Mouse (Mus musculus) bone marrow macrophage, adult 2 months (primary cell): Measurements from ENCODE around the gene AB124611. TPM values are rescaled to one million over a fixed set of nuclear protein-coding genes. Genes with fewer than 3 reads are reported as not detected.
A peak's percentile ranks its signal among the peaks of the same experiment; 100 is the strongest.
"Not testable (repeated sequence)": the region's sequence is repeated elsewhere in the genome, so short reads cannot be mapped to it uniquely, and the experiment has no call there.

ENCODE experiments used
- H3K27ac ChIP-seq: 2 replicates; pipeline ENCODE4 v1.5.1; 2012; ENCODE audit warnings: low read depth, low read length; ENCODE audit not compliant: insufficient read depth
- H3K4me1 ChIP-seq: 2 replicates; pipeline ENCODE4 v1.6.1; 2012; ENCODE audit warnings: low read length; ENCODE audit not compliant: control insufficient read depth, insufficient read depth
- H3K4me3 ChIP-seq: 2 replicates; pipeline ENCODE4 v1.5.1; 2012; ENCODE audit warnings: mild to moderate bottlenecking, low read length, moderate library complexity; ENCODE audit not compliant: insufficient read depth
- CTCF ChIP-seq: IDR thresholded peaks from 2 replicates; pipeline ENCODE4 v1.5.1; 2012; ENCODE audit warnings: low read depth, mild to moderate bottlenecking, low read length, moderate library complexity
- POLR2A ChIP-seq: IDR thresholded peaks from 2 replicates; pipeline ENCODE4 v1.6.1; 2012; ENCODE audit warnings: mild to moderate bottlenecking, low read depth, low read length, borderline replicate concordance
- polyA plus RNA-seq: library from polyadenylated mRNA; stranded (reverse); fragments of >200 nt; gene quantifications from 2 replicates; pipeline ENCODE4 v1.2.4, GENCODE M21; 2012; ENCODE audit not compliant: missing spikeins, insufficient read depth, insufficient read length

The AB124611 gene
- polyA plus RNA-seq, 1 experiment, result 156 TPM

DNA sequence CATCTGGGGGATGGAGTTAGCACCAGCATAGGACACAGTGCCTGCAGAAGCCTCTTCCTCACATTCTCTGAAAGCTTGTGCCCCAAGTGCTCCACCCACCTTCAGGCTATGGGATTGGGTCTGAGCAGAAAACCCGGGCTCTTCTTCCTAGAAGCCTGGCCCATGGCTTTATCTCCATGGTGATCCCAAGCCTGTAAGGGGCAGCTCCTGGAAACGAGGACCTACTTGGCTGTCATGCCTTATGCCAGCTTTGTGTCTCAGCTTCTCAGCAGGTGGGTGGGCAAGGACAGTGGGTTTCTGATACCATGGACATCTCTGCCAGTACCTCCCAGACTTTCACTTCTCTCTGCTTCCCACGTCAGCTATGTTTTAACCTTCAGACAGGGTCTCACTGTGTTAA lies 52.2 kb downstream of the AB124611 start:
- Histone ChIP-seq H3K27ac (no peak overlapping the region), H3K4me1 (no peaks in the 10 kb centered on the region), H3K4me3 (no peak overlapping the region)
- no peak for TF ChIP-seq POLR2A
- TF ChIP-seq CTCF, result no peak

DNA sequence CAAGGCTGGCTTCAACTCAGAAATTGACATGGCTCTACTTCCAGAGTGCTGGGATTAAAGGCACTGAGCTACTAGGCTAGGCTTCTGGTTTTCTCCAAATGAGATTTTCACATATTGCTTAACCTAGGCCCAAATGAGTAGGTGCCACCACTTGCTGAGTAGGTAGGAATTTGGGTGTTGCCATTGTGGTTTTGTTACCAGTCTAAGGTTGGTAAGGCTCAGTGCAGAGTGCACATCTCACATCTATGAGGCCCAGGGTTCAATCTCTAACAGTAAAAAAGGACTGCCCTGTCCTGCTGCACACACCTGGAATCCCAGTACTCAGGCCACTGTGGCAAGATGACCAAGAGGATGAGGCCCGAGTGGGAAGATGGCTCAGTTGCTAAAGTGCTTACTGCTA lies 59.4 kb downstream of the AB124611 start:
- Histone ChIP-seq H3K4me1 (no peaks in the 10 kb centered on the region), H3K4me3 (no peak overlapping the region), H3K27ac (no peak overlapping the region)
- TF ChIP-seq POLR2A (no peak), CTCF (no peak)

DNA sequence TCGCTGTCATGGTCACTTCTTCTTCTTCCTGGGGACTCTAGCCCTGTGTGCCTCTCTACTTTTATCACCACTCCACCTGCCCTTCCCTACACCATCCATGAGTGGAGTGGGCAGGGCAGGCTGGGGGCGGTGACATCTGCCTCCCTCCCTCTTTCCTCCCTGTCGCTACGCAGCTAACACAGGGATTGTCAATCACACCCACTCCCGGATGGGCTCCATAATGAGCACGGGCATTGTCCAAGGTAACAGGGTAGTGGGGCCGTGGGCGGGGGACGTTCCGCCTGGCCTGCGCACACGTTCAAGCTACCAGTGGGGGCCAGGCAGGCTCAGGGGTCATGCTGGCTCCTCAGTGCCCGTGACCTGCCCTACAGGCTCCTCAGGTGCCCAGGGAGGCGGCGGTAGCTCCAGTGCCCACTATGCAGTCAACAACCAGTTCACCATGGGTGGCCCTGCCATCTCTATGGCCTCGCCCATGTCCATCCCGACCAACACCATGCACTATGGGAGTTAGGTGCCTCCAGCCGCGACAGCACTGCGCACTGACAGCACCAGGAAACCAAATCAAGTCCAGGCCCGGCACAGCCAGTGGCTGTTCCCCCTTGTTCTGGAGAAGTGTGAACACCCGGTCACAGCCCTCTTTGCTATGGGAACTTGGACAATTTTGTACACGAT lies 61.8 kb downstream of the AB124611 start:
- TF ChIP-seq CTCF (no peak), POLR2A (no peak)
- H3K4me1 ChIP-seq, result 0 out of 2 replicates have a peak, but pooled peaks cover 3% of the 10 kb centered on the region

DNA sequence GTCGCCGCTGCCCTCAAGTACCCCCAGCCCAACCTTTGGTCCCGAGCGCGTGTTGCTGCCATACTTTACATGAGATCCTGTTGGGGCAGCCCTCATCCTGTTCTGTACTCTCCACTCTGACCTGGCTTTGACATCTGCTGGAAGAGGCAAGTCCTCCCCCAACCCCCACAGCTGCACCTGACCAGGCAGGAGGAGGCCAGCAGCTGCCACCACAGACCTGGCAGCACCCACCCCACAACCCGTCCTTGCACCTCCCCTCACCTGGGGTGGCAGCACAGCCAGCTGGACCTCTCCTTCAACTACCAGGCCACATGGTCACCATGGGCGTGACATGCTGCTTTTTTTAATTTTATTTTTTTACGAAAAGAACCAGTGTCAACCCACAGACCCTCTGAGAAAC lies 62.4 kb downstream of the AB124611 start:
- Histone ChIP-seq H3K27ac (no peak overlapping the region), H3K4me3 (no peak overlapping the region), H3K4me1 (0 out of 2 replicates have a peak, but pooled peaks cover 3% of the 10 kb centered on the region)
- TF ChIP-seq CTCF (no peak), POLR2A (no peak)

More for the DNA sequence above, 61.8 kb downstream of the AB124611 start:
- no peak overlapping the region for H3K4me3 ChIP-seq
- H3K27ac ChIP-seq, result no peak overlapping the region

DNA sequence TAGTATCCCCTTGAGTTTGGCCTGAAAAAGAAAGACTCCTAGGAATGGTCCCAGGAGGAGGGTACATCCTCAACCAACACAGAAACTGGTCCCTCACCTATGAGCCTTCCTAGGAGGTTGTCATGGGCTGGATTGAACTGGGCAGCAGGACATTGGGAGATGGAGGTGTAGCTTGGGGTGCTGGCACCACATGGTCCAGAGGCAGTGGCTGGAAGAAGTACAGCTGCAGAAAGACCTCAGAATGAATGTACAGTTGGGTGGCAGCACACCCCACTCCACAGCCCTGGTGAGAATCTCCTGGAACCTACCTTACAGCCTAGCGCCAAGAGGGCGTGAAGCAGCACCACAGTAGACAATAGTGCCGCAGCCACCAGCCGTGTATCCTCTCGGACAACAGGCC lies 63.6 kb downstream of the AB124611 start:
- peaks cover 9% of the 10 kb centered on the region; the same call in 1 of the 2 replicates for H3K4me1 ChIP-seq
- no peak overlapping the region for H3K4me3 ChIP-seq
- no peak overlapping the region for H3K27ac ChIP-seq
- TF ChIP-seq POLR2A, result no peak
- TF ChIP-seq CTCF, result no peak

DNA sequence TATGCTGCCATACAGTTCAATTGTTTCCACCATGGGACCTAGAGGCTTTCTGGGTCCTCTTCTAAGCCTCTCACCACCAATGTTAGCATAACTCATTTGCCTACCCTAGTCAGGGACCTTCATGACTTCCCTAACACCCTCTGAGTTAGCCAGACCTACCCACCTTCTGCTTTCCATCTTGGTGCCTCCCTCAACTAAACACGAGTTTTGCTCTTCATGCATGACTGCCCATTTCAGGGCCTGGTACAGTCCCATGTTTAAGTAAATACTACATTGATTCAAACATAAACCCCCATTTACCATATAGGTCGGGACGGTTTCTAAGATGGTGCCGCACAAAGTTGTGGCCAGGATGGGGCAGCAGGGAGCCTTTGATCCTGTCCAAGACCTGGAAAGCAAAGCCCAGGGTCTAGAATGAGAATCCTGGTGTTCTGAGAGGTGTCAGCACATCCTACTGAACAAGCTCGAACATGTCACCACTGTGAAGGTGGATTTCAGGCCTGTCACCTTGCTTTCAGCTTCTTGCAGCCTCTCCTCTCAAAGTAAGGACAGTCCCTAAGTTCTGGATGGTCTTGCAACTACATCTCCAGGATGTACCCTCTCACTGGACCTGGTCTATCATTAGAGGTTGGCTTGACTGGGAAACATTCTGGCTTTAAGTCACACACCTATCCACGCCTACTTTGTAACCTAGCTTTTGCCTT lies 65.3 kb downstream of the AB124611 start:
- no peak overlapping the region for H3K27ac ChIP-seq
- H3K4me1 ChIP-seq, result peaks cover 12% of the 10 kb centered on the region; the same call in 1 of the 2 replicates
- H3K4me3 ChIP-seq, result peak overlapping the region; percentile 97; the same call in 1 of the 2 replicates
- TF ChIP-seq POLR2A (no peak), CTCF (no peak)

DNA sequence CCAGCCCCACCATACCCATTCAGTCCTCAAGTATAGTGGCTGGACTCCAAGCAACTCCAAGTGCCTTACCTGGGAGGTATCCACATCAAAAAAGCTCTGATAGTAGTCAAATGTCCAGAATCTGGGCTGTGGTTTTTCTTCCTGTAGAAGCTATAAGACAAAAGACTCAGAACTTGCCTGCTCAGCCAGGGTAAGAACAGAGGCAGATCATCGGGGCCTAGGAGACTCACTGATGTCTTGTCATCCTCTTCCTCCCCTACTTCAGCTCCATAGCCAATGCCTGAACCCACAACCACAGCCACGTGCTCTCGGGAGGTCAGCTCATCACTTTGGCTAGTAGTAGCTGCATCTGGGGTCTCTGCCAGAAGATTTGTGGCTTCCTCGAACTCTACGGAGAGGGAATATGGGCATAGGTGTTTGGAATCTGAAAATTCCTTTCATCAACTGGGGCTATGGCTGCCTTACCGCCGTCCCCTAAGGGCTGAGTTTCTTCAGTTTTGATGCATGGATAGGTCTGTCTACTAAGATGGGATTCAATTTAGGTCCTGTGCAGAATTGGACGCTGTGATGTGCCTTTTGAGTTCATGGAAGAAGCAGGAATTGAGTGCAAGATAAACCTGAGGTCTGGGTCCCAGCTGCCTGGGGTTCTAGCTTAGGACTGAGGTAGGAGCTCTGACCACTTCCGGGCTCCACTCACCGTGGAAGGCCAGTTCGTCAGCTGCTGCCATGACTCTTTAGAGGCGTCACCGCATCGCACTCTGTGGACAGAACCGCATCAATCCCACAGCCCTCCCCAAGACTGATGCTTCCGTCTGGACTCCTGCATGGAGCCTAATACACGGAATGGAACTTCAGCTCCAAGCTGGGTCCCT lies 66.1 kb downstream of the AB124611 start:
- no peak for TF ChIP-seq POLR2A
- TF ChIP-seq CTCF, result no peak
- H3K27ac ChIP-seq, result peak overlapping the region; percentile 0; the same call in 1 of the 2 replicates
- peak overlapping the region; percentile 97 for H3K4me3 ChIP-seq
- H3K4me1 ChIP-seq, result peaks cover 12% of the 10 kb centered on the region; the same call in 1 of the 2 replicates

DNA sequence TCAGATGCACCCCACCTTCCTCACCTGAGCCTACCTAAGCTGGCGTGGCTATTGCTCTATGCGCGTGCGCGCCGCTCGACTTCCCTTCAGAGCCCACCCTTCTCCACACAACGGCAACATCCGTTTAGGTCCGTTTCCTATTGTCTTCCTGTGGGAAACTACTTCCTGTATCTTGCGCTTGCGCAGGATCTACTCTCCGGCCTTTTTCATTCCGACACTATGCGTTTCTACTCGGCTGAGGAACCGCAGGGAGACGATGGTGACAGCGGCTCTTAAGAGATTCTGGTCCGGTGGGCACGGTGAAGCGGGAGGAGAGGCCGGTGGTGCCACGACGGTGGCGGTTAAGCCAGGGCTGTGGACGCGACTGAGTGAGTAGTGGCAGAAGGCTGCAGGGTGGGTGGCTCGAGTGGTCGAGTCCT lies 66.7 kb downstream of the AB124611 start, which contains the start of the genes Timm29 and Yipf2:
Gene Timm29, plus strand, starts transcription at position 20 of the 419 bp plus-strand sequence.
Gene Yipf2, minus strand, starts transcription at position 126 of the 419 bp plus-strand sequence.
- TF ChIP-seq POLR2A, result peak; percentile 47; the same call in 1 of the 2 replicates
- no peak for TF ChIP-seq CTCF
- Histone ChIP-seq H3K4me3 (peak within 1 kb of the TSS; percentile 97), H3K27ac (peak within 1 kb of the TSS; percentile 77), H3K4me1 (peaks cover 12% of the 10 kb centered on the region; the same call in 1 of the 2 replicates)

DNA sequence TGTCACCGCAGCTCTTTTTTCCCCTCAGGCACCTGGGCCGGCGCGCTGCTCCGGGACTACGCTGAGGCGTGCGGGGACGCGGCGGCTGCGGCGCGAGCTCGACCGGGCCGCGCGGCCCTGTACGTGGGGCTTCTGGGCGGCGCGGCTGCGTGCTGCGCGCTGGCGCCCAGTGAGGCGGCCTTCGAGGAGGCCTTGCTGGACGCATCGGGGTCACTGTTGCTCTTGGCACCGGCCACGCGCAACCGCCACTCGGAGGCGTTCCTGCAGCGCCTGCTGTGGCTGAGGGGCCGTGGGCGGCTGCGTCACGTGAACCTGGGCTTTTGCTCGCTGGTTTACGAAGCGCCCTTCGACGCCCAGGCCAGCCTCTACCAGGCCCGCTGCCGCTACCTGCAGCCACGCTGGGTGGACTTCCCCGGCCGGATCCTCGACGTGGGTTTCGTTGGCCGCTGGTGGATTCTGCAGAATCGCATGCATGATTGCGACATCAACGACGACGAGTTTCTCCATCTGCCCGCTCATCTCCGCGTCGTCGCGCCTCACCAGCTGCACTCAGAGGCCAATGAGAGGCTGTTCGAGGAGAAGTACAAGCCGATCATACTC lies 67.2 kb downstream of the AB124611 start:
- peak overlapping the region; percentile 97 for H3K4me3 ChIP-seq
- H3K4me1 ChIP-seq, result peaks cover 12% of the 10 kb centered on the region; the same call in 1 of the 2 replicates
- peak overlapping the region; percentile 77 for H3K27ac ChIP-seq
- no peak for TF ChIP-seq POLR2A
- TF ChIP-seq CTCF, result no peak

DNA sequence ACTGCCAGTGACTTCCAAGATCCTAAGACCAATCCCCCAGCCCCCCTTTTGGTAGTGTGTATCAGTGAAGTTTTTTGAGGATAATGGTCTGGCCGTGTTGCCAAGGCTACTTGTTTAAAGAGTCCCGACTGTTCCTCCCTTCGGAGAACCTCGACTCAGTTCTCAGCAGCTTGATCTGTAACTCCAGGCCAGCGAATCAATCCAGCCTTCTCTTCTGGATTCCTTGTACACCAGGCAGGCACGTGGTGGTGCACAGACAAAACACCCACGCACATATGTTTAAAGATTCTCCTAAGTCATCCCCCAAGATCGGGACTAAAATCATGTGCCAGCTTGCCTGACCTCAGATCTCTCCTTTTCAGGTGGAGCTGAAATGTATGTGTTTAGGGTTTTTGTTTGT lies 68.4 kb downstream of the AB124611 start:
- H3K27ac ChIP-seq, result not testable (repeated sequence)
- Histone ChIP-seq H3K4me1 (peaks cover 12% of the 10 kb centered on the region; the same call in 1 of the 2 replicates), H3K4me3 (peak overlapping the region; percentile 97)
